Mouse (Mus musculus) gonadal fat pad, adult 2 months (tissue): ENCODE data around the gene Thsd4. TPM values are rescaled to one million over a fixed set of nuclear protein-coding genes. Genes with fewer than 3 reads are reported as not detected.
"Not testable (repeated sequence)": the region's sequence is repeated elsewhere in the genome, so short reads cannot be mapped to it uniquely, and the experiment has no call there.

Source experiments
- DNase-seq: peaks from one replicate; pipeline ENCODE4 v3.0.0-alpha.2; 2012; ENCODE audit warnings: low read depth
- polyA plus RNA-seq: library from polyadenylated mRNA; depleted of rRNA; stranded (reverse); fragments of >200 nt; gene quantifications from 2 replicates; pipeline ENCODE4 v1.2.3, GENCODE M21; 2012

The Thsd4 gene
- polyA plus RNA-seq, 1 experiment = 4.7 TPM

DNA sequence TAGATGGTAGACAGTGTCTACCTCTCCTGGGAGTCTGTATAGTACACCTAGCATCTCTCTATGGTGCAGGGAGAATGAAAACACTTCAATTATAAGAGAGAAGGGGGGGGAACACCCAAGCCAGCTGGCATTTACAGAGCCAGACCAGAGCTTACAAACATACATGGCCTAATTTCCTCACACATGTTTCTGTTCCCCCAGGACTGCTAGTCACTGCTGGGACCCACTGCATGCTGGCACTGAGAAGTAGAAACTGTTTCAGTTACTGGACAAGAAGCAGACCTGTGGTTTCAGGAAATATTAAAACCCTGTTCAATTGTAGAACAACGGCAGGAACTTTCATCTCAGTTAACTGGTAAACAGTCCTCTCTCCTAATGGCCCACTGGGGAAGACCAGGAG lies 308.7 kb downstream of the Thsd4 start:
- no peak for DNase-seq

DNA sequence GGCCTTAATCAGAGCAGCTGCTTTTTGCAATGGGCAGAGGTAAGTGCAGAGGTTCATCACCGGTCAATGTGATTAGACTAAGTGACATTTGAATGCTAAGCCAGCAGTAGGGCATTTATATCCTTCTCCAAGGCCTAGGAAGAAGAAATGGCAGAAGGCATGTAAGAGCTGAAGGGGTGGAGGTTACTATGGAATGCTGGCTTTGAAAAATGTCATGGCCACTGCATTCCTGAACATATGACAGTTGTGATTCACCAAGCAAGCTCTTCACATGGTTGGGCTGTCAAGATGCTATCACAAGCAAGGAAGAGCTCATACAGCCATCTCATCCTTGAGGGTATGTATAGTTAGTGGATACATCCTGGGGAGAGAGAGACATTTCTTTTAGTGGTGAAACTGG lies 313.0 kb downstream of the Thsd4 start:
- no peak for DNase-seq

DNA sequence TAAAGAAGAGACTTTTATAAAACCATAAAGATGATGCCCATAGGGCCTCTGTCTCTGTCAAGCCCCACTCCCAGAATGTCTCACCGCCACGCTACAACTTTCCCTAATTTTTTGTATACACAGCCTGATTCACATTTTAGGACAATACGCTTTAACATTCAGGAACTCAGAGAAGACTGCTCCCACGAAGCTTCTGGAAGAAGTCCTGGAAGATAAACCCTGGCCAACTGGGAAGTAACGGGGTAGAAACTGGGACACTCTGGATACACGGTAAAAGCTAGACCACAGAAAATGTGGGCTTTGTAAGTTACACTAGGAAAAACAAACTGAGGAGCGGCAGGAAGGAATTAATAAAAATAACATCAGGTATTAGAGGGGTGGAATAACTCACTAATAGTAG lies 318.7 kb downstream of the Thsd4 start:
- DNase-seq = no peak

DNA sequence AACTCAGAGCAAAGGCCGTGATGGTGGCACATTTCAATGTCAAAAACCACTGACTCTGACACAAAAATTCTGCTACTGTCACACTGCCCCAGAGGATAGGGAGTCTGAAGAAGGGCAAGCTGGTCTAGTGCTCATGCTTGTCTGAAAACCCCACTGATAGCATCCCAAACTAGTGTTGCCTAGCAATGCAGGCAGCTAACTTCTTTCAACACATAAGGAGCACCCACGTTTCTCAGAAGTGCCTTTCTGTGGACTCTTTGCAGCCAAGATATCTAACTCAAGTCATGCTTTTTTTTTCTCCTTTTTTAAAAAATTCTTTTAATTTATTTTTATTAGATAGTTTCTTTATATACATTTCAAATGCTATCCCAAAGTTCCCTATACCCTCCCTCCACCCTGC lies 321.4 kb downstream of the Thsd4 start:
- DNase-seq = no peak

DNA sequence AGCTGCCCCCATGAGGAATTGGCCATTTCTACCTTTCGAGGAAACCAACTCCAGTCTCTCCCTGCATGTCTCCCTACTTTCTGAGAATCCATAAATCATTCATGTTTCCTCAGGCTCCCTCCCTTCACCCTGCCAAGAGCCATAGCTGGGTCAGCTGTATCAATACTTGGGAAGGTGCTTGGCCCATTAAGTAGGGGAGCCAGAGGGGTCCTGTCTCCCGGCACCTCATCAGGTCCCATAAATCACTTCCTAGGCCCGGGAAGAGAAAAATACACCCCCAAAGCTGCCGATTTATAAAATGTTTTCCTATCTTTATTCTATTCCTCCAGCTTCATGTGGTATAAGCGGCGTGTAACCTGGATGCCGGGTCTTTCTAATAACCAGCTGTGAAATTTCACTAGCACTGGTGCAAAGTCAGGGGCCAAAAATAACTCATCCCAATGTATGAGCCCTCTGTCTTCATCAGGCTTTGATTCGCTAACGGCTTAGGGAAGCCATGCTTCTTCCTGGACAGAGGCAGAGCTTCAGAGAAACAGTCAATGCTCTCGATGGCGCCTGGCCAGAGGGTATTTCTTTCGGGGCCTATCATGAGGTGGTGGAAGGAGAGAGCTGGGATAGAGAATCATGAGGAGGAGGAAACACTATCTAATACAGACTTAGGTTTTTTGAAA lies 323.2 kb downstream of the Thsd4 start:
- DNase-seq = no peak

DNA sequence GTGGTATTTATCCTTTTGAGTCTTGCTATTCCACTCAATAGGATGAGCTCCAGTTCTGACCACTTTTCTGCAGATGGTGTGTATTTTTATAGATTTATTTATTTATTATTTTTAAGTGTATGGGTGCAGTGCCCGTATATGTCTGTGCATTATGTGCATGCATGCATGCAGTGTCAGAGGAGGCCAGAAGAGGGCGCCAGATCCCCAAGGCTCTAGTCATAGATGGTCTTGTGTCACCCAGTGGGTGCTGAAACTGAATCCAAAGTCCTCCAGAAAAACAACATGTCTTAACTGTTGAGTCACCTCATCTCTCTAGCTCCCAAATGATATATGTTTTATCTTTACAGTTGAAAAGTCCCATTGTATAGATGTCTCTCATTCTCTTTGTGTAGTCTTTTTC lies 326.3 kb downstream of the Thsd4 start:
- DNase-seq = no peak

DNA sequence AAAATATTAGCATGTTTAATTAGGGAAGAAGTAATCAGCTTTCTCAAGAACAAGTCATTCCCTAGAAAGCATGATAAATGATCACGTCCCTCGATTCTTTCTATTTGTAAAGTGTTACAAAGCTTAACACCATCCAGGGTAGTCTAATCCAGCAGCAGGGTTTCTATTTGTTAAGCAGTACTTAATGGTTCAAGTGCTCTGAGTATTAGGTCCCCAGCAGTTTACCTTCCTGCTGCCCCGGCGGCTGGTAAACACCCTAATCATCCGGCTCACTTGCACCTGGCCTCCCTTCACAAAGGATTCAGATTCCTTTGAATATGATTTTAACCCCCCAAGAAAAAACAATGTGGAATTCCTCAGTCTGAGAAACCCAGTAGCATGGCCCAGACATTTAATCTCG lies 326.9 kb downstream of the Thsd4 start:
- no peak for DNase-seq

DNA sequence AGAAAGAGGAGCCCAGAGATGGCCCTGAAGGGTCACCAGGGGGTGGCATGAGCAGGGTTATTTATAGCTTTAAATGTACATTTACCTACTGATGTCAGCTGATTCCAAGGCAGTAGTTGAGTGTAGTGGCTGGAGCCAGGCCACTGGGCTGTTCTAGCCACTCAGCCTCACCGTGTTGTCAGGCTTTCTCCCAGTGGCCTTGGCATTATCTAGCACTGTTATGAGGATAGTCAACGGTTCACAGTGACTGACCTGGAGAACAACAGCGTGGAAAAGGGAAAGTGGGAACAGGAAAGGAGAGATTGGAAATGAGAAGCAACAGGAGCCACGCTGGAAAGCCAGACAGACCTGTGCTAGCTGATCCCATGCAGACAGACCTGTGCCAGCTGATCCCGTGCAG lies 329.5 kb downstream of the Thsd4 start:
- DNase-seq = no peak

DNA sequence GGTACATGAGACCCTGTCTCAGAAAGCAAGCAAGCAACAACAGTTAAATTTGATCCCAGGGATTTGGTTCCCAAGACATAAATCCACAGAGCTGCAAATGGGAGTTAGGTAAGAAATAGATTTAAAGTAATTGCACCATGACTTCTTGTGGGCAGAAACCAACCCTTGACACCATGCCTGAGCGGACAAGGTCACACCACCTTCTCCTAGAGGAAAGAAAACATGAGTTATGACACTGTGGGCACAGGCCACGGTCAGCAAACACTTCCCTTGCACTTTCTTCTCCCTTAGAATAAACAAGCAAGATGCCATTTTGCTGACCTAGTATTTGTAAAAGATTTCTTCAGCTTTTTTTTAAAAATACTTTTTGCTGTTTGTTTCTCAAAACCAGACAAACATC lies 334.4 kb downstream of the Thsd4 start:
- DNase-seq = no peak

DNA sequence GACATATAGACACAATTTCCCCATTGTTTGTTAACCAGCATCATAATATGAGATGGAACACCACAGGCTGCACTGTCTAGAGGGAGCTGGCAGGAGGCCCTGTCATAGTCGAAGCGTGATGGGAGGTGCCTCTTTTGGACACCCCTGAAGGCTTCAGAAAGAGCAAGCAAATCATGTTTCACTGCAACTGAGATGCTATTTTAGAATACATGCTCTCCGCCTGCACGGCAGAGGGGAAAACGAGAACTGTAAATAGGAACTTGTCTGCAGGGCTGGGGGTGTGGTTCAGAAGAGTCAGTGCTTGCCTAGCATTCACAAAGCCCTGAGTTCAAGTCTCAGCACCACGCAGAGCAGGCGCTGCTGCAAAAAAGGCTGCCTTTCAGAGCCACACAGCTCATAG lies 334.9 kb downstream of the Thsd4 start:
- no peak for DNase-seq

DNA sequence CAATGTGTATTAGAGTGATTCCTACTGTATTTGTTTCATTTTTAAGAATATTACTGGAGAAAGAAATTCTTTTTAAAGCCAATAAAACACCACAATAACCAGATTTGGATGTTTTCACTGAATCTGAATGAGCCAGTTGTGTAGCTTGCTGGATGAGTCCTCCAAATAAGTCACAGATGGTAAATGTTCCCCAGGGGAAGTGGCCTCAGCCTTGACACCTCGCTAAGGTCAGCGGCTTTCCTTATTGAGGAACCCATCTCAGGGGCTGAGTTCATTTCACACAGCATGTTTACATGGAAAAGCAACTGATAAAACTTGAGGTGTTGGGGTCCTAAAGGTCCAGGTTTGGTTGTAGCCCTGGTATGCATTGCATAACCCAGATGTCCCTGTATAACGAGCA lies 337.8 kb downstream of the Thsd4 start:
- DNase-seq = no peak

DNA sequence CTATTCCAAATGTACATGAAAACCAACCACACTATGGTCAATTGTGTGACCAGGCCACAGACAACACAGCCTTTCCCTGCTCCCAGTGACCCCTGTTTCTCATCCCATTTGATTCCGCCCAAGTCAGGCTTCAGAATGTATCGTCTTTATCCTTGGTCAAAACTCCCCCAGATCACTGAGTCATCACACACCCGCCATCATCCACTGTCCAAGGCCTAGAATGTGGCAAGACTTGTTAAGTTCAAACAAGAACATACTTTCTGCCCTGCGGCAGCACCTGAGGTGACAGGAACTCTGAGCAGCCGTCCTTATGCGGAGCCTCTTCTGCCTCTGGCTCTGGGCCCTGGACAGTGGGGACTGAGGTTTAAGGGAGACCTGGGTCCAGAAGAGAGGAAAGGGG lies 339.5 kb downstream of the Thsd4 start:
- DNase-seq = no peak

DNA sequence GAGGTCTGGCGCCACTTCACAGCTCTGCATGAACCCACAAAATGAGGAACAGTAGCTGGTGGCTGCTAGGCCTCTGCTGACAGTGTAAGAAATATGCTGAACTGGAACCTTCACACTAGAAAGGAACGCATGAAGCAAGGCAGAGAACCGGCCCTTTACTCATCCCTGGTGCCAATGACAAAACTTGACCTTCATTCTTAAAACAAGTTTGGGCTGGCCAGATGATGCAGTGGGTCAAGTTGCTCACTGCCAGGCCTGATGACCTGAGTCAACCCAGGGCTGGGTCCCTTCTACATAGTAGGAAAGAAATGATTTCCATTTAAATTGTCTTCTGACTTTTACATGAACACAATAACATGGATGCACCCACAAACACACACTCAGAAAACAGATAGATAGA lies 340.9 kb downstream of the Thsd4 start:
- DNase-seq = no peak

DNA sequence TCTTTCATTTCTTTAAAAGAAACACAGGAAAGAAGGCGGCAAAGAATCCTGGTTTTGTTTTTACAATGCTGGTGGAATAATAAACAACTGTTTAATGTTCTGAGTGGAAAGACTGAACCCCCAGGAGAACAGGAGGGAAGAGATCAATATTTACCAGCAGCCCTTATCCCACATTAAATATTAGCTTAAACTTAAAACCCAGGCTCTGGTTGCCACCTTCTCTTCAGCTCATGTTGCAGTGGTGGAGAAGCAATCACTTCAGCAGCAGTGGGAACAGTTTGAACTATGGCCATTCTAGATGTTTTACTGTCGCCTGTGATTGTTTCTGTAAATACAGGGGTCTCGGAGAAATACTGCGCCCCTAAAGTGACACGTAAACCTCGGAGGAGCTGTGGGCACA lies 341.7 kb downstream of the Thsd4 start:
- DNase-seq = no peak

DNA sequence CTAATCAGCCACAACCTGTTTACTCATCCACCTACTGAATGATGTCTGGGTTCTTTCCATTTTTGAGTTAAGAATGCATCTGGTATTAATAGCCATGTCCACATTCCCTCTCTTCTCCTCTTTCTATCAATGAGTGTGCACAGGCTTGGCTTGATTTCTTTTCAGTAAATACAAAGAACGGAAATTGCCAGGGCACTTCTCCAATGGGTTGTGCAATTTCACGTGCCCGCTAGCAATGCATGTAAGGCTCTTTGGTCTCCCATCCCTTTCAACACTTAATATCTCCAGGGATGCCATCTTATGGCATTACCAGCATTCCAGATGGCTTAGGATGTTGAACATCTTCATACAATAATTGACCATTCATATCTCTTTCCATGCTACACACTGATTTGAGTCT lies 345.5 kb downstream of the Thsd4 start:
- no peak for DNase-seq

DNA sequence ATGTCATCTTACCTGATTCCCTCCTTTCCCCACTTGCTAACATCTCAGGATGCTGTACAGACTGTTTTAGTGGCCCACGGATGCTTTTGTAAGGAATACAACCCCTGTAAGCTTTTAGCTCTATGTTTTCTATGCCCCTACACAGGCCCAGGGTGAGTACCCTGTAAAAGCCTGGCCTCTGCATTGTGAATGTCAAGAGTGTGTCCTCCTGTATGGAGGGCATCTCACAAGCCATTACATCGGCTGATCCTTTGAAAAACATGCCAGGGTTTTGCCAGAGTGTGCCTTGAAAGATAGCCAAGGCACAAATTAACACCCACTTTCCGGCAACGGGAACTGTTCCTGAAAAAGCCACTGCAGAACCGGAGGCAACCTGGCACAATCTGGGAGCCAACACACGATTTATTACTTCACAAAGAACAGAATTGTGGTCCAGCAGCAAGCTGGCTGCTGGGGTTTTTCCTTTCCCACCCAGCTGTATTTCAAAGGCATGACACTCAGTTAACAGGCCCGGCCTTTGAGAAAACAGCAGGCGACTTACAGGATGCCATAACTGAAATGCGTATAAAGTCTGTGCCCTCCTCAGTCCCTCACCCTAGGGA lies 349.3 kb downstream of the Thsd4 start:
- DNase-seq = not testable (repeated sequence)

DNA sequence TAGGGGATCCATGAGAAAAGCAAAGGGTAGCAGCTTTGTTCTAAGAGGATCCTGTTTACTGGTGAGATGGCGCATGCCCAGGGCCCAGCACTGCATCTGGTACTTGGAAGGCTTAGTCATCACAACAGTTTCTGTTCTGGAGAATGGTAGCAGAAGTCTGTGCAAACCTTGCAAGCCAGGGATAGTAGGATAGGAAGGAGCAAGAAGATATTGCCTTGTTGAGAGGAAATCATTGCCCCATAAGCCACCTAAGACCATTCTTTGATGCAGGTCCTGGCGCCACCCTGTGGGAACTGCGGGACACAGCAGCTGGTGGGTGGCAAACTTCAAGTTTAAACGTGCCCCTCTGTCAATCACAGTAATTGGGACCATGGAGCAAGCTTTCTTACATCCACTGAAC lies 354.9 kb downstream of the Thsd4 start:
- DNase-seq = no peak

DNA sequence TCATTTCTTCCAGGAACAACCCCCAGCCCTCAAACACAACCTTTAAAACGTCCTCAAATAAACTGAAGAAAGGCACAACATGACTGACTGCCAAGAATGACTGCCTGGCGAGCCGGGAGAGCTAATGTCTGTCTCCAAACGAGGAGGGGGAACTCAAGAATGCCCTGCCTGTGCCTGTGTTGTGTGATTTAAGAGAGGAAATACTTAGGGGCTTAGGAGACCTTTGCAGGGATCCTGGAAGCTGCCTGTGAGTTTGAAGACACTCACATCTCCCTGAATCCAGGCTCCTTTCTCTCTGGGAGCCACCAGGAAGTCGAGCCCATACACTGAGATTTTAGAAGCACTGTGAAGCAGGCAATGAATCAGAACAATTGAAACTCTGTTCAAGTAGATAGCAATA lies 361.0 kb downstream of the Thsd4 start:
- no peak for DNase-seq

DNA sequence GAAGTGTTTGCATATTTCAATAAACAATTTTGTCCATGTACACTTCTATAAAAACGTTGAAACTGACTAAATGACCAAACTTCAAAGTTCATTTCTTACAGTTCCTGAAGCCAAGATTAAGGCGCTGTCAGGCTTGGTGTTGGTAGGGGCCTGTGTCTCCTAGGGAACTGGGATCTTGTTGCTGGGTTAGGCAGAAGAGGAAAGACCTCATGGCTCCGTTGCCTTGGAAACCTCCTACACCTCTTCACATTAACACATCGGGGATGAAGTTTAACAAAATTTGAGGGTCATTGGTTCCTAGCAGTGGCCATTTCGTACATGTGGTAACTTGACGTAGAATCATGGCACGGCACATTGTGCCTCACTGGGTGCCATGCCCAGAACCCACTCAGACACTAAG lies 361.7 kb downstream of the Thsd4 start:
- DNase-seq = no peak

DNA sequence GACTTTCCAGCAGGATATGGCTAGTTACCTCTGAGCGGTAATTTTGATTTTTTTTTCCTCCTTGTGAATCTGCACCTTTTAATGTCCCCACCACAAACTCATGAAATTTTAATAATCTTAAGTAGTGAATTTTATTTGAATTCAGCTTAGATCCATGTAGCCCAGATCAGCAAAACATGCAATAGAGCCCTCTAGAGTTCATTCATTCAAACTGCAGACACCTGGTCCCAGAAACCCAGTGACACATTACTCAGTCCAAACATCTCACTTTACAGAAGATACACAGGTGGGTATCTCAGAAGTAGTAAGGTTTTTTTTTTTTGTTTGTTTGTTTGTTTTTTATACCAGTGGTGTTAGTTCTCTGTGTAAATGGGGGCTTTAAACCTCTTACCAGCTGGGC lies 368.9 kb downstream of the Thsd4 start:
- DNase-seq = no peak

DNA sequence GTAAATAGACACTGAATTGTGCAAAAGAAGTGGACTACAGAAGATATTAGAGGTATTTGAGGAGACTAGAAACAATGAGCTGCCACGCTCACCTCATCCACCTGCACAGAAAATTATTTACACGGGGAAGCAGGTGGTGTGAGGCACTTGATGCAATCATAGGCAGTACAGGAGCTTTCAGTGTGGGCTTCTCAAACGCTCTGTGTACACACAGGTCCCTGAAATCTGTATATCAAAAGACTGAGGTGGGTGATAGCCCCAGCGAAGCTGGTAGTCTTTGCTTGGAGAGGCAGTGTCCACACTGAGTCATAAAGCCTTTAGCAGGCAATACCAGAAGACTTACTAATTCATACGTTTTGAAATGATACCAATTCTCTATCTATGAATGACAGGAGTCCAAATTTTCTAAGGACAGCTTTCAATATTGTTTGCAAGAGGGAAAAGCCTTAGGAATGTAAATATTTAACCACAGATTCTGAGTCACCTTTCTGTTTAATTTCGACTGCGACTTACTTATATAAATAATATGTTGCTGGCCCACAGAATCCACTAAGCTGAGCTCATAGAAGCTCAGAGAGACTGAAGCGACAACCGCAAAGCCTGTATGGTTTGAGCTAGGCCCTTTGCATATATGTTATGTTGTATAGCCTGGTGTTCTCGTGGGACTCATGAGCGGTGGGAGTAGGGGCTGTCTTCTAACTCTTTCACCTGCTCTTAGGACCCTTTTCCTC lies 369.8 kb downstream of the Thsd4 start:
- no peak for DNase-seq

DNA sequence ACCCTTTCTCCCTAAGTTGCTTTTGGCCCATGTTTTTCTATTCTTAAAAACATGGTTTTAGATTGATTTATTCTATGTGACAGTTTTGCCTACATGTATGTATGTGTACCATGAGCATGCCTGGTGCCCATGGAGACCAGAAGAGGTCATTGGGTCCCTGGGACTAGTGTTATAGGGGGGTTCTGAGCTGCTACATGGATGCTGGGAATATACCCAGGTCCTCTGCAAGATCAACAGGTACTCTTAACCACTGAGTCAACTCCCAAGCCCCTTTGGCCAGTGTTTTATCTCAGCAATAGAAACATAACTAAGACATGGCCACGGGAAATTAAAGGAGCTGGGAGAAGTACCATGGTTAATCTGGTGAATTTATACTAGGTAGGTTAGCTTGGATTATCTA lies 371.3 kb downstream of the Thsd4 start:
- no peak for DNase-seq

DNA sequence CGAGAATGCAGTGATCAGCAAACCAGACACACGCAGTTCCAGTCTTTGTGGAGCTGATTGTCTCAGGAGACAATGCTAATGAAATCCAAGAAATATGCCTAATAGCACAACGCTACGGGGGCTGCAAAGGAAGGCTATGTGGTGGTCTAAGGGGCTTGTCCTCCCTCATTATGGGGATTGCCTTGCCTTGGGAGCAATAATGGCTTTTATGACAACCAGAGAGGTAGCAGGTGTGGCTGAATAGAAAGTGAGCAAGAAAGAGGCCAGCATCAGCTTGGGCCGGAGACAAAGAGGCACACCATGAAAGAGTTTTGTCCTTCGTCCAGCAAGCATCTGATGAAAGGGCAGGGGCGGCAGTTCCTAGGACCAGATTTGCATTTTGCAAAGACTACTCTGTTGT lies 372.9 kb downstream of the Thsd4 start:
- no peak for DNase-seq

DNA sequence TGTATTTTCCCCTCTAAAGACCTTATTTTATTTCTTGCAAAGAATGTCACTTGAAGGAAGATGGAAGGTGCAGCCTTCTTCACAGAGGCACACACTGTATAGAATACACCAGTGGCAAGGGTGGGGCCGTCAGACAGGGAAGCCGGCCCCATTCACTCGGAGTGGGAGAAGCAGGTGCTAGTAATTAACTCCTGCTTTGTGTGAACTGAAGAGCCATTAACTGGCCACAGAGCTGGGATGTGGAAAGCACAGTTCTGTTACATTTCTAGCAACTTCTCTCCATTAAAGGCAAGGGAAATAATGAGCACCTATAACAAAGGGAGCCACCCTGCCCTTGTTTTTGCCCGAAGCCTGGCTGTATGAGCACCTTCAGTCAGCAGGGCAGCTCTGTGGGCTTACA lies 374.4 kb downstream of the Thsd4 start:
- no peak for DNase-seq
